Mouse (Mus musculus) heart, embryonic 16.5 days (tissue): ENCODE measurements around the gene Rasgrp2. TPM values are rescaled to one million over a fixed set of nuclear protein-coding genes. Genes with fewer than 3 reads are reported as not detected.
A peak's percentile ranks its signal among the peaks of the same experiment; 100 is the strongest.

Experiments used
- ATAC-seq: fragments of 200-750 bp; cut with Nextera tagmentation; replicated peaks from 2 replicates; pipeline ENCODE4 v1.8.0; 2017; ENCODE audit warnings: moderate number of reproducible peaks; ENCODE audit not compliant: insufficient read depth, low FRiP score; ENCODE audit errors: extremely low read depth
- H3K27ac ChIP-seq: fragments of 300-500 bp; sonication (generic); 2 replicates; pipeline ENCODE4 v1.5.1; 2014; ENCODE audit warnings: mild to moderate bottlenecking, low read length, control low read depth, moderate library complexity
- H3K27me3 ChIP-seq: fragments of 300-500 bp; sonication (generic); 2 replicates; pipeline ENCODE4 v1.6.1; 2014; ENCODE audit warnings: low read length, mixed read lengths; ENCODE audit not compliant: control insufficient read depth, insufficient read depth
- H3K36me3 ChIP-seq: fragments of 300-500 bp; sonication (generic); 2 replicates; pipeline ENCODE4 v1.6.1; 2014; ENCODE audit not compliant: control insufficient read depth, insufficient read depth
- H3K4me1 ChIP-seq: fragments of 300-500 bp; sonication (generic); 2 replicates; pipeline ENCODE4 v1.6.1; 2014; ENCODE audit warnings: low read length, mixed read lengths; ENCODE audit not compliant: control insufficient read depth, insufficient read depth
- H3K4me2 ChIP-seq: fragments of 300-500 bp; sonication (generic); 2 replicates; pipeline ENCODE4 v1.6.1; 2014; ENCODE audit warnings: low read depth, mild to moderate bottlenecking, control low read depth, low read length
- H3K4me3 ChIP-seq: fragments of 300-500 bp; sonication (generic); 2 replicates; pipeline ENCODE4 v1.5.1; 2014; ENCODE audit warnings: mild to moderate bottlenecking, control low read depth, low read length
- H3K9ac ChIP-seq: fragments of 300-500 bp; sonication (generic); 2 replicates; pipeline ENCODE4 v1.6.1; 2014; ENCODE audit warnings: low read length, control low read depth
- H3K9me3 ChIP-seq: fragments of 300-500 bp; sonication (generic); replicated peaks from 2 replicates; pipeline ENCODE4 v1.6.1; 2016; ENCODE audit warnings: low read length; ENCODE audit not compliant: control insufficient read depth
- WGBS: fragments of 180-500 bp; shearing (Covaris S2); extraction: QIAGEN DNeasy Blood & Tissue Kit; methylation state at CpG from one replicate; pipeline ENCODE4 v1.1.7; 2014; 5-methylcytosine and 5-hydroxymethylcytosine counted together
- polyA plus RNA-seq: library from polyadenylated mRNA; unstranded; fragments of >200 nt; fragmentation: Nextera tagmentation; extraction: Ambion mirVana; gene quantifications from 2 replicates; pipeline ENCODE4 v1.2.1, GENCODE M21; 2015

The Rasgrp2 gene
- polyA plus RNA-seq, 1 experiment from 2014 or later, result 69.8 TPM

DNA sequence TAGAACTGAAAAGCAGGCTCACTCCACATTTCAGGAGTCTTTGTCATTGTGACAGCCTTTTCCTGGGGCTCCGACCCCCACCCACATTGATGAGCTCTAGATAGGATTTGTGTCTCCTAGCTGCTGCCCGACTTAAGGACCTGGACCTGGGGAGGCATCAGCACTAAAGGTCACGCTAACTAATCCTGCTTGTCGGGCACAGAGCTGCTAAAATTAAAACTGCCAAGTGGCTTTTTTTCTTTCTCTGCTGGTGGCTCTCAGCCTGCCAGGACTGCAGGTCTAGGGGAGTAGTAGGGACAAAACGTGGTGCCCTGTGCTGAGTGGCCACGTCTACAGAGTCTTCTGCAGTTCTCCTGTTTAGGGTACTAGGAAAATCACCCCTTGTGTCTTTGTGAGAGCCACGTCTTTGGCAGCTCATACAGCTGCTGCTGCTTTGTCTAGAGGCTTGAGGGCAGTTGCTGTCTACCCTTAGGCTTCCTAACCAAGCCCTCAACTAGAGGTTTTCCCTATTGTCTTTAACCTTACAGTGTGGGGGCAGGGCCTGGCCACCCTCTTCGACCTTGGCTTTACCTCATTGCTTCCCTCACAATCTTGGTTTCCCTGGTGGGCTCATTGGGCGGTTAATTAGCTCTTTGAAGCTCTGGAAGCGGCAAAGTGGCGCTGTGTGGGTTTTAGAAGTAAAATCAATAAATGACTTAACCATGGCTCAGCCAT lies 21.7 kb upstream of the Rasgrp2 start:
- Histone ChIP-seq H3K4me1 (peaks cover 20% of the 10 kb centered on the region), H3K9me3 (no peaks in the 10 kb centered on the region), H3K4me2 (no peak overlapping the region), H3K27me3 (no peaks in the 10 kb centered on the region), H3K4me3 (no peak overlapping the region), H3K27ac (peak overlapping the region; percentile 84), H3K36me3 (peaks cover 53% of the 10 kb centered on the region), H3K9ac (peak overlapping the region; percentile 18; the same call in 1 of the 2 replicates)
- 65% methylated on average over 11 of the region's 11 CpGs for WGBS
- ATAC-seq, result no peak

DNA sequence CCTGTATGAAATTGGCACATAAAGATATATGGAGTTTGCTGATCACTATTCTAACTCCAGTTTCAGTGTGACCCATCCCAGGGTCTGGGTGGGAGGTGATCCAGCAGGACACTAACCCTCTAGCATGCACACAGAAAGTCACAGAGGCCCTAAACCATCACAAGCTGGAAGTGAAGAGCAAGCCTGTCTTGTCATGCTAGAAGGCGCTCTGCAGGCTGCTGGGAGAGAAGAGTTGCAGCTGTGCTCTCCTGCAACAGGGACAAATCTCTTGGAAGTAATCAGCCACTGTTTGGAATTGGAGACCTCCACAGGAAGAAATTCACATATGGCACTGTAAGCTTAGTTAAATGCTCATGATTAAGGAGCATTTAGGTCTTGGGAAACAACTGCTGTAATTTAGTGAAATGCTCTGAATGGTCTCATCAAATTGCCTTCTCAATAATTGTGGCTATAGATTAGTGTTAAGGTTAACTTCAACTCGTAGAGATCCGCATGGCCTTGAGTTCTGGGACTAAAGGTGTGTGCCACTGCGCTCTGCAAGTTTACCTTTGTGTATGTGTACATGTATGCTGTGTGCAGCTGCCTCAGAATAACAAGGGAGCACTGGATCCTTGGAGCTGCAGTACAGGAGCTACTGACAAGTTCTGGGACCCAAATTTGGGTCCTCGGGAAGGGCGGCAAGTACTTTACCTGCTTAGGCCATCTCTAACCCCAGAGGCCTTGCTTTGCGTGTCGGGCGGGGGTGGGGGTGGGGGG lies 18.6 kb upstream of the Rasgrp2 start:
- ATAC-seq, result no peak
- H3K4me3 ChIP-seq, result no peak overlapping the region
- 91% methylated on average over 9 of the region's 9 CpGs for WGBS
- H3K27ac ChIP-seq, result no peak overlapping the region
- H3K4me1 ChIP-seq, result peaks cover 39% of the 10 kb centered on the region
- H3K4me2 ChIP-seq, result no peak overlapping the region
- H3K36me3 ChIP-seq, result peaks cover 26% of the 10 kb centered on the region
- no peak overlapping the region for H3K9ac ChIP-seq
- H3K27me3 ChIP-seq, result no peaks in the 10 kb centered on the region
- H3K9me3 ChIP-seq, result no peaks in the 10 kb centered on the region

DNA sequence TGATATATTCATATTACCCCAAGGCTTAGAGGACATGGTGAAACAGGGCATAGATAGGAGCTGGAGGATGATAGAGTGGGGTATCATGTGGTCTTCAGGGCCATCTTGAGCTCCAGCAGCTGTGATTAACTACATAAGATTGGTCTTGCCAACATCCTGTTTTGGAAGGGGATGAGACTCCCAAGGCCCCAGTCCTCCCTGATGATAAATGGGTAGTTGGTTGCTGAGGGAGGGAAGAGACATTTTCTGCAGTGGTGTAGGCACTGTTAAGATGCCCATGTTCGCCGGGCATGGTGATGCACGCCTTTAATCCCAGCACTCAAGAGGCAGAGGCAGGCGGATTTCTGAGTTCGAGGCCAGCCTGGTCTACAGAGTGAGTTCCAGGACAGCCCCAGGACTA lies 17.9 kb upstream of the Rasgrp2 start:
- no peak for ATAC-seq
- Histone ChIP-seq H3K36me3 (peaks cover 20% of the 10 kb centered on the region), H3K9ac (no peak overlapping the region), H3K9me3 (no peaks in the 10 kb centered on the region), H3K4me1 (peaks cover 43% of the 10 kb centered on the region), H3K4me2 (no peak overlapping the region), H3K4me3 (no peak overlapping the region), H3K27ac (no peak overlapping the region), H3K27me3 (no peaks in the 10 kb centered on the region)
- whole genome bisulfite sequencing, result 91% methylated on average over 5 of the region's 5 CpGs

DNA sequence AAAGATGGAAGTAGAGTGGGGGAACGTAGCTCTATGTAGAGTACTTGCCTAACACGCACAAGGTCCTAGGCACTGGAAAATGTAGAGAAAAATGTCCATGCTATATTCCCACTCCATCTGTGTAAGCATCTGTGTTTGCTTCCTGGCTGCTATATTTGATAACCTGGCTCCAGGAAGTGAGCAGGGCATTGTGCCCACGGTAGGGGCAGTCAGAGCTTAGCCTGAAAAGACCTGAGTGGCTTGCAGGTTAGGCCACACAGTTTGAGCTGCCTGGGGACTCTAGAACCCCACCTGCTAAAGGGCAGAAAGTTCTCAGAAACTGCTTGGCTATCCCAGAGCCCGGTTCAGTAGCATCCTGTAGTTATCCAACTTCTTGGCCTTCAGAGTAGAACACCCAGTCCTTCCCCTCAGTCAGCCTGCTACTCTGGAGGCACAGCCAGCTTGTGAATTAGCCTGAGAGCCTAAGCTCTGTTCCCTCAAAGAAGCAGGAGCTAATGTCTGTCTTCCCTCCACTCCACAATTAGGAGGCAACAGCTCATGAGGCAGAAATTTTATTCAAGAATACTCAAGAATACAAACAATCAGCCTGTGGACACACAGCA lies 16.7 kb upstream of the Rasgrp2 start:
- no peak for ATAC-seq
- Histone ChIP-seq H3K27ac (peak overlapping the region; percentile 96), H3K4me1 (peaks cover 39% of the 10 kb centered on the region), H3K9me3 (no peaks in the 10 kb centered on the region), H3K36me3 (peaks cover 9% of the 10 kb centered on the region), H3K9ac (0 out of 2 replicates have a peak overlapping the region, but pooled peaks have one; percentile 2), H3K27me3 (no peaks in the 10 kb centered on the region), H3K4me3 (no peak overlapping the region), H3K4me2 (no peak overlapping the region)
- WGBS, result 64% methylated on average over 4 of the region's 4 CpGs

DNA sequence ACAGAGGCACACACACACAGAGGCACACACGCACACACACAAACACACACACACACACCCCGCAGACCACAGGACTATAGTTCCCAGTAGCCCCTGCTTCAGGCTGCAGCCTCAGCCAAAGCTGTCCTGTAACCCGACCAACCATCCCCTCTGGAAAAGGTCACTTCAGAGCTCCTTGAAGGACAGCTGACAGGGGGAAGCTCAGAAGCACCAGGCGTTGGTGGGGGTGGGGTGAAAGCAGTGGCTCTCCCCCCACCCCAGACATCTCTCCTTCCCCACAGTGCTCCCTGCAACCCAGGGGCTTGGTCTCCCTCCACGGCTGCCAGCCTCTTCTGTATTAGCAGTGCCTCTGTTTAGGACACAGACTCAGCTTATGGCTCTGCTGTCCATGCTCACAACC lies 15.7 kb upstream of the Rasgrp2 start:
- peak overlapping the region; percentile 54 for H3K9ac ChIP-seq
- H3K4me1 ChIP-seq, result peaks cover 32% of the 10 kb centered on the region
- 26% methylated on average over 5 of the region's 5 CpGs for WGBS
- H3K36me3 ChIP-seq, result 0 out of 2 replicates have a peak, but pooled peaks cover 2% of the 10 kb centered on the region
- H3K4me3 ChIP-seq, result no peak overlapping the region
- no peaks in the 10 kb centered on the region for H3K9me3 ChIP-seq
- H3K27ac ChIP-seq, result peak overlapping the region; percentile 96
- H3K4me2 ChIP-seq, result peak overlapping the region; percentile 68; the same call in 1 of the 2 replicates
- no peak for ATAC-seq
- no peaks in the 10 kb centered on the region for H3K27me3 ChIP-seq

DNA sequence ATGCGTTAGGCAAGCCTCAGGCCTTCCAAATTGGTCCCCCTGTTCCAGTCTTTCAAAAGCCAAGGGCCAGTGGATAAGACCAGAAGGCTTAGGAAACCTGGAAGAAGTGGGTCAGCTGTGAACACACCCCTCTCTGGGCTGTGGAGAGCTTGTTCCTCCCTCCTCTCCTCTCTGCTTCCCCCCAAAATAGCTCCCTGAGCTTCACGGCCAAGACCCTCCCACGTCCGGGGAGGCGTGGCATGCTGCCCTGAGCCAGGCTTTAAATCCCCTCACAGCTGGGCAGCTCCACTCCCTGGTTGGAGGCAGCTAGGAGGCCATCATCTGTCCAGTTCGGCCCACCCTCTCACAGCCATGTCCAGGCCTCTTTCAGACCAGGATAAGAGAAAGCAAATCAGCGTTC lies 15.0 kb upstream of the Rasgrp2 start, which contains the start of gene Pygm:
TSS of gene Pygm (plus strand) at position 272 of the 400 bp plus-strand sequence.
- Histone ChIP-seq H3K27me3 (no peaks in the 10 kb centered on the region), H3K4me2 (peak within 1 kb of the TSS; percentile 68), H3K27ac (peak within 1 kb of the TSS; percentile 96), H3K4me3 (peak within 1 kb of the TSS; percentile 68), H3K4me1 (peaks cover 32% of the 10 kb centered on the region), H3K36me3 (0 out of 2 replicates have a peak, but pooled peaks cover 3% of the 10 kb centered on the region), H3K9me3 (no peaks in the 10 kb centered on the region), H3K9ac (peak within 1 kb of the TSS; percentile 82)
- WGBS, result 3% methylated on average over 7 of the region's 7 CpGs
- ATAC-seq, result peak; percentile 92

DNA sequence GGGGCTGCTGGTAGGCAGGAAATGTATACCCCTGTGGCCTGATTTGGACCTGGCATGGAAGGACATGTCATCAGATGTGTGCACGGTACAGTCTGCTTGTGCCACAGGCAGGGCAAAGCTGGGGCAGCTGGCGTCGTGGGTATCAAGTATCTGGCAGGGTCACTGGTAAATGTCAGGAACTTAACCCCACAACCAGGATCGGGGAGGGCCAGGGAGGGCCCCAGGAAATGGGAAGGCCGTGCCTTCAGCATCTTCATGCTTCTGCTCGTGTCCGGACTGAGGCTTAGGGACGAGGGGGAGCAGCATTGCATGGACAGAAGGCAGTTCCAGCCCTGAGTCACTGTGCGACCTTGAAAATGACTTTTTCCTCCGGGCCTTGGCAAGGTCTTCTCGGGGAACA lies 14.2 kb upstream of the Rasgrp2 start:
- Histone ChIP-seq H3K36me3 (0 out of 2 replicates have a peak, but pooled peaks cover 5% of the 10 kb centered on the region), H3K27ac (peak overlapping the region; percentile 96), H3K4me3 (peak overlapping the region; percentile 68), H3K4me2 (peak overlapping the region; percentile 68), H3K4me1 (peaks cover 35% of the 10 kb centered on the region), H3K9ac (peak overlapping the region; percentile 82), H3K27me3 (no peaks in the 10 kb centered on the region), H3K9me3 (no peaks in the 10 kb centered on the region)
- 34% methylated on average over 11 of the region's 11 CpGs for WGBS
- no peak; the same call in 1 of the 2 replicates for ATAC-seq

DNA sequence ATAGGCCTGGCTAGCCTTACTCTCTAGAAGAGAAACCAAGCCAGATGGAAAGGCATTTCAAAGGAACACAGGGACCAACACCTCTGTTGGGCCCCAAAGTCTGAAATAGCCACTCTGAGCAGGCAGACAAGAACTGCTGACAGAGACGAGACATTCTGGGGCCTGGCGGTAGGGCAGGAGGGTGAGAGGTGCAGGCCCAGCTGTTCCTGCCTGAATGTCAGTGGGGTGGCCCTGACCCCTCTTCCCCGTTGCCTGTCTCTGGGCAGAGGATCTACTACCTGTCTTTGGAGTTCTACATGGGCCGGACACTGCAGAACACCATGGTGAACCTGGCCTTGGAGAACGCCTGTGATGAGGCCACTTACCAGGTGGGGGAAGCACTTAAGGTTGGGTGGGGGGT lies 13.7 kb upstream of the Rasgrp2 start:
- Histone ChIP-seq H3K4me2 (peak overlapping the region; percentile 68), H3K4me3 (peak overlapping the region; percentile 68), H3K4me1 (peaks cover 35% of the 10 kb centered on the region)

More for the DNA sequence above, 13.7 kb upstream of the Rasgrp2 start:
- WGBS, result 47% methylated on average over 5 of the region's 5 CpGs
- Histone ChIP-seq H3K9me3 (no peaks in the 10 kb centered on the region), H3K9ac (peak overlapping the region; percentile 82), H3K27me3 (no peaks in the 10 kb centered on the region), H3K36me3 (0 out of 2 replicates have a peak, but pooled peaks cover 8% of the 10 kb centered on the region), H3K27ac (peak overlapping the region; percentile 96)
- no peak for ATAC-seq
